Mouse (Mus musculus) myocyte (in vitro differentiated cells): ENCODE measurements around the gene Ercc1.

Experiments
- CEBPB ChIP-seq: IDR thresholded peaks from 2 replicates; pipeline ENCODE4 v1.6.1; 2011; ENCODE audit warnings: mild to moderate bottlenecking, moderate library complexity; ENCODE audit not compliant: poor library complexity, insufficient read depth, severe bottlenecking
- E2F4 ChIP-seq: IDR thresholded peaks from one replicate; pipeline ENCODE4 v1.6.1; 2011; ENCODE audit warnings: mild to moderate bottlenecking, control low read depth, moderate library complexity; ENCODE audit not compliant: insufficient read depth
- MYOD1 ChIP-seq, 3 experiments: IDR thresholded peaks; one replicate each; pipeline ENCODE4 v1.6.1; 2011; ENCODE audit warnings: control low read depth in 2 of 3, low read depth in 2 of 3, mild to moderate bottlenecking in 2 of 3, moderate library complexity in 1 of 3; ENCODE audit not compliant: insufficient read length in 2 of 3, control insufficient read depth in 1 of 3
- MYOG ChIP-seq, 3 experiments: IDR thresholded peaks; one replicate each; pipeline ENCODE4 v1.6.1; 2011; ENCODE audit warnings: control low read depth in 2 of 3, low read depth in 2 of 3, mild to moderate bottlenecking in 2 of 3; ENCODE audit not compliant: insufficient read length in 2 of 3, control insufficient read depth in 1 of 3, insufficient read depth in 1 of 3
- POLR2A ChIP-seq: IDR thresholded peaks from one replicate; pipeline ENCODE4 v1.6.1; 2011; ENCODE audit warnings: low read depth, mild to moderate bottlenecking, control low read depth, moderate library complexity; ENCODE audit not compliant: insufficient read length
- POLR2AphosphoS2 ChIP-seq: IDR thresholded peaks from one replicate; pipeline ENCODE4 v1.6.1; 2011; ENCODE audit warnings: low read depth, control low read depth; ENCODE audit not compliant: insufficient read length
- SRF ChIP-seq: IDR thresholded peaks from one replicate; pipeline ENCODE4 v1.6.1; 2011; ENCODE audit warnings: low read depth; ENCODE audit not compliant: control insufficient read depth, insufficient read length
- TCF12 ChIP-seq: IDR thresholded peaks from one replicate; pipeline ENCODE4 v1.6.1; 2011; ENCODE audit warnings: mild to moderate bottlenecking, control low read depth; ENCODE audit not compliant: poor library complexity, insufficient read depth, severe bottlenecking
- USF1 ChIP-seq: IDR thresholded peaks from one replicate; pipeline ENCODE4 v1.6.1; 2011; ENCODE audit warnings: low read depth, mild to moderate bottlenecking, control low read depth, moderate library complexity

GRCm38 (mm10) chr7:19299194-19299593 lies 45.4 kb upstream of the Ercc1 start:
- TF ChIP-seq CEBPB (no peak), TCF12 (no peak), SRF (no peak), POLR2A (no peak), E2F4 (no peak), MYOD1 (IDR thresholded peaks at IDR 0.05; ENCODE audit: control insufficient read depth in 1 of 3, insufficient read length in 2 of 3, low read depth in 2 of 3) (no peak), MYOG (IDR thresholded peaks at IDR 0.05; ENCODE audit: control insufficient read depth in 1 of 3, insufficient read depth in 1 of 3, insufficient read length in 2 of 3, low read depth in 2 of 3) (no peak), POLR2AphosphoS2 (no peak), USF1 (no peak)
